Mouse (Mus musculus) lung, postnatal 0 days (tissue): Measurements from ENCODE around the gene Pdcd1lg2.

Source experiments
- CTCF ChIP-seq: IDR thresholded peaks from 2 replicates; pipeline ENCODE4 v1.5.1; 2016; ENCODE audit warnings: antibody characterized with exemption, mild to moderate bottlenecking
- EP300 ChIP-seq: IDR thresholded peaks from 2 replicates; pipeline ENCODE4 v1.6.1; 2016; ENCODE audit warnings: antibody characterized with exemption, mild to moderate bottlenecking, control low read depth

- no peak for TF ChIP-seq CTCF
- TF ChIP-seq EP300, result no peak
These were observed 26.3 kb upstream of the Pdcd1lg2 start for GRCm38 (mm10) chr19:29384412-29384811.
